Mouse (Mus musculus) WW6 (cell line): ENCODE data around the gene Gm49383.
"Not testable (repeated sequence)": the region's sequence is repeated elsewhere in the genome, so short reads cannot be mapped to it uniquely, and the experiment has no call there.

Experiments used
- DNase-seq: peaks from one replicate; pipeline ENCODE4 v3.0.0-alpha.2; 2013; ENCODE audit warnings: low read depth, low spot score

Gm49383 gene

DNA sequence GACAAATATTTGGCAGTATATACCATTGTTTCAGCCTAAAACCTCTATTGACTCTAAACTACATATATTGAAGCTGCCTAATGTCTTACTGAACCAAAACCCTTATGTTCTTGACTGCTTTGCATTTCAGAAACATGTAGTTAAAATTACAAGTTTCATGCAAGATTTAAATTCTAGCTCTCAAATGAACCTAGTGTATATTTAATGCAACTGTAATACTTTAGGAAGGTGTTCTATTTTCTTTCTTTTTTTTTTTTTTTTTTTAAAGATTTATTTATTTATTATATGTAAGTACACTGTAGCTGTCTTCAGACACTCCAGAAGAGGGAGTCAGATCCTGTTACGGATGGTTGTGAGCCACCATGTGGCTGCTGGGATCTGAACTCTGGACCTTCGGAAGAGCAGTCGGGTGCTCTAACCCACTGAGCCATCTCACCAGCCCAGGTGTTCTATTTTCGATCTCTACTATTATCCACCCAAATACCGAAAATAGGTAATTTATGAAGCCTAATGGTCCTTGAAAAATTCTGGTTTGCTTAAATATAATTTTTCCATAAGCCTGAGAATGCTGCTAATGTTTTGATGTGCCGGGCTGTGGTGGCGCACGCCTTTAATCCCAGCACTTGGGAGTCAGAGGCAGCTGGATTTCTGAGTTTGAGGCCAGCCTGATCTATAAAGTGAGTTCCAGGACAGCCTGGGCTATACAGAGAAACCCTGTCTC, 29.9 kb downstream of the Gm49383 start:
- not testable (repeated sequence) for DNase-seq

DNA sequence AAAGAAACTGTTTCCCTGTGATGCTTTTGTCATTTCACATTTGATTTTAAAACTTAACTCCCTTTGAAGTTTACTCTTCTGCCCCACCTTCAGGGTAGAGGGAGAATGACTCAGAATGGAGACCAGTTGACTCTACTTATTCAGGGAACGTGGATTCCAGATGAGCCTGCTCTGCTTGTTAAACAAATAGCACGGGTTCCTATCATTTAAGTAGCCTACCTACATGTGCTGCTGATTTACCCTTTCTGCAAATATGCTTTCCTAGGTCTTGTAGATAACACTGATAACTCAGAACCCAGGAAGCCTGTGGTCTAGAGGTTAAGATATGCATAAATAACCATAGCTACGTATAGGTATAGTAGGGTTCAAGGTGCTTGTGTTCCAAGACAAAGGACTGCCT, 32.0 kb downstream of the Gm49383 start:
- DNase-seq = no peak

DNA sequence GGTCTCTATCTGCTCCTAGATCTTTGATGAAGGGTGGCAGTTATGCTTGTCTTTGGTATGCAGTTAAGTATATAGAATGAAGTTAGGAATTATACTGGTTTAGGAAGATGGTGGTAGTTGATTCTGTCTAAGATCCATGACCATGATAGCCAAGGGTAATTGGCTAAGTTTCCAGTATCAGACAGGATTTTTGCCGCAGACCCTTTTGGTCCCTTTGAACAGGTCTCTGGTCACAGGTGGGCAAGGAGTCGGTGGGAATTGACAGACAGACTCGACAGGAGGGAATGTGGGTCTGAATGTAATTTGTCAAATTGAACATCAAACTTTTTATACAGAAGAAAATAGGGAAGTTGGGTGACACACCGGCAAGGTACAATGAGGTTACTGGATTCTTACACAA, 33.3 kb downstream of the Gm49383 start:
- DNase-seq = not testable (repeated sequence)

DNA sequence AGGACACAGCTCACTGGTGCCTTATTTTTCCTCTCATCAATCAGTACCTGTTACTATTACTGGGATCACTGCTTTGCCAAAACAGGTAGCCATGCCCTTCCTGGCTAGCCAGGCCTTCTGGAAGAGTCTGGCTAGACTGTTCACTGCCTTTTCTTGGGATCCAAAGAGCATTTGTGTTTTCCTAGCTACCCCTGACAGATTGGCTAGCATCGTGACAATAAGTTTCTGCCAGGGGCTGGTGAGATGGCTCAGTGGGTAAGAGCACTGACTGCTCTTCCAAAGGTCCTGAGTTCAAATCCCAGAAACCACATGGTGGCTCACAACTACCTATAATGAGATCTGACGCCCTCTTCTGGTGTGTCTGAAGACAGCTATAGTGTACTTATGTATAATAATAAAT, 36.2 kb downstream of the Gm49383 start:
- not testable (repeated sequence) for DNase-seq

DNA sequence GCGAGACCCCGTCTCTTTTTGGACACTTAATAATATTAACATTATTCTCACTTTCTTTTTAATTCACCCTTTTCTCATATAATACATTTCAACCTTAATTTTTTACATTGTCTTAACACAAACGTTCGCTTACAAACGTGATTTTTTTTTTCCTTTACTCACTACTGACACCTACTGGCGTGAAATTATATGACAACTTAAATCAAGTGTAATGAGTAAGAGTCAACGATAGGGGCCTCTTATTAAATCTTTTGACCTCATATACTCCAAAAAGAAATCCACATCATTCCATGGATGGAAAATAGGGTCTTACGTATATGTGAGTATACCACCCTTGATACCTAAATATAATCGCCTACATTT, 37.3 kb downstream of the Gm49383 start:
- no peak for DNase-seq

DNA sequence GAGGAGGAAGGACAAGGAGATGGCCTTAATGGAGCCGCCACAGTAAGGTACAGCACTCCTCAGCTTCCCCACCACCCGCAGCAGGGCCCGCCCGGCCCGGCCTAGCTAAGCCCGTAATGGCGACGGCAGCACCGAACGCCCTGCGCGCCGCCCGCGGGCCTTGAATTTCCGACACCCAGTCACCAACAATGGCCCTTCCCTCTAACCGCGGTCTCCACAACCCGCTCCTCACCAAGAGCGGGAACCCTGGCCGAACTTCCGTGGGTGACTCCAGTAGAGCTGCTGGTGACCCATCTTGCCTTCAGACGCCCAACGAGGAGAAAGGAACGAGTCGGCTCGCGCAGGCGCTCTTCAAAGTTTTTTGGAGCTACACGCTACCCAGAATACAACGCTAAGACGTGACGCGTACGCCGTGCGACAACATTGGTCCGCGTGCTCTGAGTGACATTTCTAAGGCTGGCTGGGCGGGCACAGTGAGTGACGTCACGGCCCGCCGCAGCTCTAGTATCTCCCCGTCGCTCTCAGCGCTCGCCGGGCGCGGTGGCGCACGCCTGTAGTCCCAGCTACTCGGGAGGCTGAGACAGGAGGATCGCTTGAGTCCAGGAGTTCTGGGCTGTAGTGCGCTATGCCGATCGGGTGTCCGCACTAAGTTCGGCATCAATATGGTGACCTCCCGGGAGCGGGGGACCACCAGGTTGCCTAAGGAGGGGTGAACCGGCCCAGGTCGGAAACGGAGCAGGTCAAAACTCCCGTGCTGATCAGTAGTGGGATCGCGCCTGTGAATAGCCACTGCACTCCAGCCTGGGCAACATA, 37.9 kb downstream of the Gm49383 start, which contains the start of gene Rps29:
Gene Rps29 (minus strand): TSS at position 422 of the 813 bp plus-strand sequence.
- DNase-seq = peak; percentile 96

DNA sequence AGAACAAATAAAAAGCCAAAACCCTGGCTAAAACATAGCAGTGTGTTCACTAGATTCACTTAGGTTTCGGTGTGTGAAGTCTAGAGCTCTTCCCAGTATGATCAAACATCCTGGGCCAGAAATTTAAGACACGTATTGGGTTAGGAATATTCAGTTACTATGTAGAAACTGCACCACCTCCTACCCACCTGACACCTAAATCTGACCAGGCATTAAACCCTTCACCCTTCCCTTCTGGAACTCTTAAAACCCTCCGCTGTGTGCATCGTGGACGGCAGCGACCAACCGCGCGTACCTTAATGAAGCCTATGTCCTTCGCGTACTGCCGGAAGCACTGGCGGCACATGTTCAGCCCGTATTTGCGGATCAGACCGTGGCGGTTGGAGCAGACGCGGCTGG, 38.5 kb downstream of the Gm49383 start:
- DNase-seq = no peak

DNA sequence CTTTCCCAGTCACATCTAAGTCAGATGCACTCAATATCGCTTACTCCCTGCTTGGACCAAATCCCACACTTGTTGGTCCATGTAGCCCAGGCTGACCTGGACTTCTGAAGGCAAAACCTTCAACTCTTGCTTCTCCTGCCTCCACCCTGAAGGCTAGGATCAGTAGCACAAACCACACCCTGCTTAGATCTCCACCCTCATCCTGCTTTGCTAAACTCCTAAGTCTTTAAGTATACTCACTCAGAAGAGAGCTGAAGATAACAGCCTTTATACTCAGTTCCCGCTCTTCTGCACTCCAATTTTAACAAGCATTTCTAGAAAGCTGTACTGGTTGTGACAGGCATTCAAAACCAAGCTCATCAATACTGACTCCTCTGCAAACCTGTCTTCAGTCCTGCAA, 39.8 kb downstream of the Gm49383 start:
- DNase-seq = no peak

DNA sequence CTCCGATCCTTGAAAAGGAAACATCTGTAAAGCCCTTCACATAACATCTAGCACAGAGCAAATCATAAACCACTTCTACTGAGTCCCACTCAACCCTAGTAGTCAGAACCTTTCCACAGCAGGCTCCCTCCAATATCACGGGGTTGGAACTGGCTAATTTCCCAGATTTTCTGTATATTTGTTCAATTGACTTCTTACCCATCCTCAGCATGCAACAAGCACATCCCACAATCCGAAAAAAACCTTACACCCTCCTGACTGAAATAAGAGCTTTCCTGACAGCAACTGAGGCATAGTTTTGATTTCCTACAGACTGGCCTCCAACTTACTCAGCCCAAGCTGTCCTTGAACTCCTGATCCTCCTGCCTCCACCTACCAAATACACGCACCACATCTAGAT, 40.5 kb downstream of the Gm49383 start:
- DNase-seq = no peak

DNA sequence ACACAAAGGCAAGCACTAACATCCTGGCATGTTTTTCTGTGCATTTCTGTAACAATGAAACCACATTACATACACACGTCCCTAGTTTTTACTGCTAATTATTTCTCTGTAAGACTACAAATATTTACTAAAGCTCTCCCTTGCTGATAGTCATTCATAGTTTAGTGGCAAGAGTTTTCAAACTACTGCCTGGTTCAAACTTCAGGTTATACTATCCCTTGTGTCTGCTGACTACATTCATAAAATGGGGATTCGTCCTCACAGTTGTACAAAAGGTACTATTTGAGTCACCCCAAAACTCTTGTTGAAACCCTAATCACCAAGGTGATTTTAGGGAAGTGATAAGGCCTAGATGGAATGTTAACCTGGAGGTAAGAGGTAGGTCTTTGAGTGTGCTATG, 41.0 kb downstream of the Gm49383 start:
- no peak for DNase-seq

DNA sequence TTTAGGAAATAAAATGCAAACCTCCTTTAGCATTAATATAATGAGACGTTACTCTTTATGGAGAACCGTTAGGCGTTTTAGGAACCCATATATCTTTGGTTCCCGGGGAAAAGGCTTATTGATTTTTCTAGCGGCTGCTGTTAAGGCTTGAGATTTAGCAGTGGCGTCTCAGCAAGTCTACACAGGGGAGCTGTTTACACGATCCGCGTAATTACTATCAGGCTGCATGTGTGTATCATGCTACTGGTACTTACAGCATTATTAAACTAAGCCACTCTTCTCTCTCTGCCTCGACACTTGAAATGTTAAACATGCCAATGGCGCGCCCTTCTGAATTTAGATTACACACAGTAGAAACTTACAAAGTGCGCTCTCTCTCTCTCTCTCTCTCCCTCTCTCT, 46.9 kb downstream of the Gm49383 start:
- DNase-seq = no peak

DNA sequence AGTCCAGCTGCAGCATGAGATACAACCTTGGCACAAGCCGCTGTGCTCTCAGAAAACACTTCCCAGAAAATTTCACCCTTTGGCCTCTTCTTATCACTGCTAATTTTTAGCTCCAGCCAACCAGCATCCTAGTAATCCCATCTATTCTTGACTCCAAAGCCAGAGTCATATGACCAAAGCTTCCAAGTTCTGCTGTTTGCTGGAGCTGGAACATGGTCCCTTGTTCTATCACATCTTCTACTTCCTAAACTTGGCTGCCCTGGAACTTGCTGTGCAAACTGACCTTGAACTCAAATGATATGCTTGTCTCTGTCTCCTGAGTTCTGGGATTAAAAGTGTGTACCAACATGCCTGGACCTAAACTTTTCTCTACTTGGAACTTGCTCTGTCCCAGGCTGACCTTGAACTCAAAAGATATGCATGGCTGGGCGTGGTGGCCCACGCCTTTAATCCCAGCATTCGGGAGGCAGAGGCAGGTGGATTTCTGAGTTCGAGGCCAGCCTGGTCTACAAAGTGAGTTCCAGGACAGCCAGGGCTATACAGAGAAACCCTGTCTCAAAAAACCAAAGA, 49.7 kb downstream of the Gm49383 start:
- no peak for DNase-seq

DNA sequence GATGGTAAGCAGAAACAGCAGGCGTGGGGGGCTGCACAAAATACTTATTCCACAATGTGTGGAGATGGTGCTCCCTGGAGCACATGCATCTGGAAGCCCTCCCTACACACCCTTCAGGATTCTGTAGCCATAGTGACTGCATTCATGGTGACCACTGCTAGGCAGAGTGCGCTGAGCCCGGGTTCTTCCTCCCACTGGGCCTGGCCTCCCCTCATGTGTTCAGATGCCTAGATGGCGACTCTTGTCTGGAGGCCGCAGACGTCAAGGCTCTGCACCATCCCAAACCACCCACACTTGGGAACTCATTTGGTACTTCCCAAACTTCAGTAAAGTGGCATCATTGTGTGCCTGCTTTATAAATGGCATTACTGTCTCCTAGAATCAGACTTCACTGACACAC, 53.4 kb downstream of the Gm49383 start:
- DNase-seq = no peak

DNA sequence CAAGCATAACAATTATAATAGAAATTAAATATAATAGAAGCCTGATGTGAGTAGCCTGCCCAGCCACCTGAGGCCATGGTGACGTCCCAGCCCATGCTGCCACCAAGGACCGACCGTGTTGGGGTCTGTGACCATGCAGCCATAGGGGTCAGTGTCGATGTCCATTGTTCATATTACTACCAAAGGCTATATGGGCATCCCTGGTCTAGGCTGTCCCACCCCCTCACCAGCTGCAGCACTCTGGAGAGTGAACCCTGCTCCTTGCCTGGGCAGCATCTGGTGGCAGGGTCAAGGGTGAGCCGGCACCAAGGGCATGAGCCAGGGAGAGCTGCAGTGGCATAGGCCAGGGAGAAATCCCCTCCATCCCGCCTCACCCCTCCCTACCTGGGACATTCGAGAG, 57.1 kb downstream of the Gm49383 start:
- DNase-seq = no peak

DNA sequence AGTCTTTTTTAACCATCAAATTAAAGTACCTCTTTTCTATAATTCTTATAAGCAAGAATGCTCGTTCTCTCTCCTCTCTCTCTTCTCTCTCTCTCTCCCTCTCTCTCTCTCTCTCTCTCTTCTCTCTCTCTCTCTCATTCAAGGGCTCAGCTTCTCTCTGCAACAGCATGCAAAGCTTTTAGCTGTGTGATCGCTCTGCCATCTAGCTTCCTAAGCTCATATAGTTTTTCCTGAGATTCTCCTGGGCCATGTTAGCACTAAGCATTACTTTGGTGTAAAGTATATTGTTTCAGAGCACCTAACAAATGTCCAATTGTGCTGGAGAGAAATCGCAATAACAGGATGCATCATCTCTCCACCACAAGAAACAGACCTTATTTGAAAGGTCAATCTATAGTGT, 57.7 kb downstream of the Gm49383 start:
- DNase-seq = no peak
